Mouse (Mus musculus): ENCODE data around the gene Tprg.

Tprg gene

GRCm38 (mm10) chr16:25286517-25286916 is at the start of gene Tprg:
Gene Tprg, plus strand, starts transcription at chr16:25286817.
- no peak for DNase-seq

- DNase-seq = no peak
Observed at GRCm38 (mm10) chr16:25238274-25239050, 48.2 kb upstream of the Tprg start.

DNA sequence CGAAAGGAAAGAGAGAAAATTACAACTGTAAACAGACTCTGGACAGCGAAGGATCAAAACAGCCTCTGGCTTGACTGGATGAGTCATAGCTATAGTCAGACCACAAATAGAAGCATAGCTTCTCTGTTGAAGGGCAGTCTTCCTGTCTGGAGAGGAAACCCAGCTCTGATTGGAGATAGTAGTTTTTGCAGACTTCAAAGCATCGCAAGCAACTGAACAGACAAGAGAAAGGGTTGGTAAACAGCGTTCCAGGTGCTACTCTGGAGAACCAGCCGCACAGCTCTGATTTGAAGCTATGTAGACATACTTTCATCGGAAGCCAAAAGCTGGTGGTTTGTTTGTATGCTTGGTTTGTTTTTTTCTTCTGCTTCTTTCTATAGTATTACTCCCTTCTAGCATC is 37.7 kb upstream of the Tprg start:
- DNase-seq = no peak

GRCm38 (mm10) chr16:25250129-25250749 is 36.4 kb upstream of the Tprg start:
- DNase-seq = no peak

GRCm38 (mm10) chr16:25251080-25251479 is 35.5 kb upstream of the Tprg start:
- DNase-seq = peak; percentile 33

DNA sequence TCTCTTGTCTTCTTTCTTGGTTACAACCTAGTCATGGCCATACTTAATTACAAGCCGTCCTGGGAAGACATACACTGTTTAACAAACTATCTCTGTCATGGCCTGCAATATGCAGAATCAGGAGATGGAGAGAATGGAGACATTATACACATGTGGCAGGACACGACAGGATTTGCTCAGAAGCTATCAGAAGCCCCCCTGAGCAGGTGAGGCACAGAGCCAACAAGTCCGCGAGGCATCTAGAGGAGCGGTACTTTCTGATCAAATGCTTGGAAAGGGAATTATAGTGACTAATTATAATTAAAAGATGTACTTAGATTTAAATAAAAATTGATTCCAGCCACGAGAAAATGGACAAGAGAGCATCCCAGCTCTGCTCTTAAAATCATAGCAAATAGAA is 32.0 kb upstream of the Tprg start:
- no peak for DNase-seq

GRCm38 (mm10) chr16:25255186-25255585 is 31.4 kb upstream of the Tprg start:
- peak; percentile 56 for DNase-seq

DNA sequence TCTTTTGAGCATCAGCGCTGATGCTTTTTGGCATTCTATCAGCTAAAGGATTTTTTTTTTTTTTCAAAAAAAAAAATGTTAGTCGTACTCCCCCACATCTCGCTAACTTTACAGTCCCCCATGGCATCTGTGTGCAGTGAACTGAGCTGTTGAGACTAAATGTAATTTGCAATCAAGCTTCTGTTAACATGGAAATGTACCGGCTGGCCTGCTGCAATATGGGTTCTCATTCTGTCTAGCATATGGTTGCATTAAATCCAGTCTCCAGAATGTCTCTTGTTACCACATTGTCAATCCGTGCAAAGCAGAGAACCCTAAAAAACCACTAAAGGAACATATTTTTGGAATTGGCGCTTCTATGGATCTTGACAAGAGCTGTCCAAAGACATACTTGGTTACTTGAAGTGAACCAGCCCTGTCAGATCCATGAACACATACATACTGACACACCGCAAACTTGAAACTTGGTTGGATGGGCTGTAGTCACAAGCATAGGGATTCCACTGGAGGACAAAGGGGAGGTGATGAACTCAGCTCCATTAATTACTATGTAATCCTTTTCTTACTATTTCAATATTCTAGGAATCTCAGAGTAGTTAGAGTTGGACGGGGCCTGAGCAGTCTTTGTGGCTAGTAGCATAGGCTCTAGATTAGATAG is 30.9 kb upstream of the Tprg start:
- DNase-seq = no peak

DNA sequence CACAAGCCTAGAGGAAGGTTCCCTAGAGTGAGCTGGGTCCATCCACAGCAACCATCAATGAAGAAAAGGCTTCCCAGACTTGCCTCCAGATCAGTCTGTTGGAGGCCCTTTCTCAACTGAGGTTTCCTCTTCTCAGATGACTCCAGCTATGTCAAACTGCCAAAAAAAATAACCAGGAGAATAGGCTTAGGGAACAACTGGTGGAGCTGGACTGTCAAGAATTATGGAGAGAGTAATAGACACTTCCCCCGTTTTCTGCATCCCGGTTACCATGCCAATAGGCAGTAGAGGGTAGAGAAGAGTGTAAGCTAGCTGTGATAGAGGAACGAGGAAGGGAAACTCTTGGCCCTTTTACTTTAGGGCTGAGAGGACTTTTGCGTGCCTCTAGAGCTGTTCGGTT is 24.3 kb upstream of the Tprg start:
- no peak for DNase-seq

- no peak for DNase-seq
Observed at GRCm38 (mm10) chr16:25262965-25263364, 23.7 kb upstream of the Tprg start.

- peak; percentile 90 for DNase-seq
Observed at GRCm38 (mm10) chr16:25263520-25264149, 23.0 kb upstream of the Tprg start.

DNA sequence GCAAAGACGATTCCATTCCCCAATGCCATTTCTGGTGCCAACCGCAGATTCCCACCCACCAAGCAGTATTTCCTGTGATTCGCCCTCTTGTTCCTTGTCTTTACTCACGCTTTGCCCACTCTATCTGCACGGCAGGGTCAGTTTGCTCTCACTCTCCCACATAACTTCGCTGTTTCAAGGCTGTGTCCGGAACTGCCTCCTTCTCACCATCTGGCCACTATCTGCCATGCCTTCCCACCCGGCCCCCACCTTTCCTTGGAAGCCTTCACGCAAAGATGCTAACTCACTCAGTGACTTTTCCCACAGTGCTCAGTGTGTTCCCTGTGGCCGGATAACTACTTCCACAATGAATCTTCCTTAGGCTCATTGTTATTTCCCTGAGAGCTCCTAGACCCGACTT is 21.4 kb upstream of the Tprg start:
- no peak for DNase-seq

DNA sequence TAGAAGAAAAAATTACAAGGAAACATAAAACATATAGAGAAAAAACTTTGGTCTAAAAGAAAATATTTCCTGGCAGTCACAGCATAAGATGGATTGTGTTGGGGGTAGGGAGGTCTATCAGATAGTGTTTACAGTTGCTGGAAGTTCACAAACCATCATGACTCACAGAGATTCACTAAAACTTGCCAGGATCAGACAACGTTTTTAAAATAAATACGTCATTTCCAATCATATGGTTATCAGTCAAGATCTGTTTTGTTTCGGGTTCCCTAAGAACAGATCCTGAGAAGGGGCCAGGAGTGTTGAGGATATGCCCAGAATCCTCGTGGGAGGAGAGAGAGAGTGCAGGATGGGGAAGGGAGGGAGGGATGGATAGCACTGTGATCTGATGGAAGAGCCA is 18.3 kb upstream of the Tprg start:
- no peak for DNase-seq

DNA sequence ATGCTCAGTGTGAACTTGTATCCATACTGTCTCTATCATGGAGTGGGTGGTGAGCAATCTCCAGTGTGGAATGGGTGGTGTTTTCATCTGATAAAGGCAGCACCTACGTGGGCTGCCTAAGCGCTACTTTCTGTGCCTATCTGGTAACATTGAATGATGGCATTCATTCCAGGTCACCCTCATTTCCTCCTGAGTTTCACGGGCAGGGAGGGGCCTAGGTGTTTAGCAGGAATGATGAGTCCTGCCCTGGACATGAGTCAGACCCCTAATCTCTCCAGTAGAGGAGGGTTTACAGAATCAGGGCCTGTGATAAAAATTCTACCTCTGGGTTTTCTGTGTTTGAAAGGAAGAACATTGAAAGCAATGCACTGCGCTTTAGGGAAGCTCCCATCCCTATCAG is 4.1 kb upstream of the Tprg start:
- no peak for DNase-seq

DNA sequence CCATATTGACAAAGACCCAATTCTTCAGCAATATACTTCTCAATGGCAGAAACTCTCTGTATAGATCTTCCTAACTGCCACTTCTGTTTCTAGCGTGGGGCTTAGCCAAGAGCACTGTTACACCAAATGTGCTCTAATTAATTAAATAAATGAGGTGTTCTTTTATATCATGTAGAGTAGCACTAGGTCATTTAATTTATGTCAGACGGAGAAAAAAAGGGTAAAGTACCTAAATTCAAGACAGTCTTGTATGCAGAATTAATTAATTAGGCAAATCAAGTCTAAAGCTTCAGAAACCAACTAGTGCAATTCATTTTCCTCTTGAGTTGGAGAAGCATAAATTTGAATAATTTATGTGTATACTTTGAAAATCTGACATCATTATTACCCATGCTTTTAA is 7.1 kb downstream of the Tprg start:
- DNase-seq = no peak

- DNase-seq = no peak
Observed at GRCm38 (mm10) chr16:25295546-25295945, 8.9 kb downstream of the Tprg start.

GRCm38 (mm10) chr16:25296746-25297145 is 10.1 kb downstream of the Tprg start:
- no peak for DNase-seq

- peak; percentile 11 for DNase-seq
Observed at GRCm38 (mm10) chr16:25298204-25298603, 11.6 kb downstream of the Tprg start.

DNA sequence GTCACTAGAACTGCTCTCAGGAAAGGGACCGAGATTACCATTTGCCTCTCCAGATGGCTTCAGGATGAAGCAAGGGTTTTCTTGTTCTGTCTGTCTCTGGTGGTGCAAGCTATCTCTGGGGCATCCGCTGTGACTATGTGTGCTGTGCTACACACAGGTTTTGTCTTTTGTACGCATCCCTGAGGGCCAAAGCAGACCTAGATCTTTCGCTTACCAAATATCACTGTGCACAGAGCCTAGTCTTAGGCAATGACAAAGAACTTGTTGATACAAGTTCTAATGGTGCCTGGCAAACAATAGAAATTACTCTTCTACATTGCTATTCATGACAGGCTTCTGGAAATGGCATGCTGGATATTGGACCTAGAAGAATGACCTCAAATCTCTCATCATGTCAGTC is 16.0 kb downstream of the Tprg start:
- no peak for DNase-seq

DNA sequence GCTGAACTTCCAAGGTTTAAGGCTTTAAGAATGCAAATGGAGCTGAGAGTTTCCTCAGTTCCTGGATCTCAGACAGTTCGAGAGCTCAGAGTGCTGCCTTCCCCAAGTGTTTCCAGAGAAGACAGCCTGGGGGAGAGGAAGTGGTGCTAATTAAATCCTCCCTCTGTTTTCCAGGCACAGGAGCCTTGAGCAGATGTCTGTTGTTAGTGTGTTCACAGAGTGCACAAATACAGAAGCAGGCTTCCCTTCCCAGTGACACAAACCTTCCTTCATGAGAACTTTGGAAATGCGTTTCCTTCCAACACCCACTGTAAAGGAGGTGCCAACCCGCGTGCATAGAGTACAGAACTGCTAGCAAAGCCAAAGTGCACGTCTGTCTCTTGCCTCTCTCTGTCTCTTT is 27.4 kb downstream of the Tprg start:
- no peak for DNase-seq

- no peak for DNase-seq
Observed at GRCm38 (mm10) chr16:25315090-25315489, 28.5 kb downstream of the Tprg start.

- no peak for DNase-seq
Observed at GRCm38 (mm10) chr16:25325631-25326238, 39.1 kb downstream of the Tprg start.

Measured in kidney, postnatal 10 days (tissue).